In genomic region chr13:35782949-35783348, GRCm38 (mm10) we compare ENCODE assay signal across 9 mouse cellular contexts.
DNase-seq lines count a peak whose midpoint lies in the region; ATAC-seq lines count a peak whose summit lies in the region.
"Had no signal": no experiment of that assay in that cellular context is flagged by ENCODE, and none has a peak within 500 bp of the region (broad histone marks: within the 10 kb centered on the region; RNA-seq: fewer than 3 reads in every experiment).

No protein-coding gene starts in this region.

- no peak overlapping the region for H3K27ac ChIP-seq in forebrain, embryonic 11.5 days (ENCODE audit: low read depth, low read length)
- no peak overlapping the region for H3K27ac ChIP-seq in hindbrain, embryonic 13.5 days
- H3K27ac ChIP-seq in stomach, embryonic 16.5 days (ENCODE audit: low read length), result no peak overlapping the region
- H3K27ac ChIP-seq: limb, embryonic 12.5 days had no signal

- DNase-seq in ovary, postnatal 14 days (ENCODE audit: low spot score), result peak; percentile 11
- DNase-seq in ovary, adult 18-20 months (ENCODE audit: low spot score), result no peak
- peak; percentile 69 for DNase-seq in c-Kit-negative CD71-positive TER-119-positive erythroid progenitor cells, embryonic 14.5 days (ENCODE audit: low read depth, low spot score)
- no peak for DNase-seq in forebrain, embryonic 11.5 days (ENCODE audit: low spot score)
- peak; percentile 25 to 53 for DNase-seq in left cerebral cortex, adult 18-20 months (ENCODE audit: low spot score in 2 of 2)

- peak; percentile 44; the same call in 1 of the 2 replicates for ATAC-seq in forebrain, embryonic 11.5 days (replicated peaks; ENCODE audit: low FRiP score)
- ATAC-seq in hindbrain, embryonic 13.5 days (ENCODE audit: low FRiP score), result 0 out of 2 replicates have a peak, but pooled peaks have one; percentile 49
- peak; percentile 81 for ATAC-seq in megakaryocyte, adult 5-6 weeks (ENCODE audit: poor library complexity, severe bottlenecking)
- peak; percentile 62; the same call in 1 of the 2 replicates for ATAC-seq in stomach, embryonic 16.5 days (ENCODE audit: insufficient read depth, low FRiP score)

- no peaks in the 10 kb centered on the region for H3K9me3 ChIP-seq in forebrain, embryonic 11.5 days (ENCODE audit: control insufficient read depth, low read length)
- no peaks in the 10 kb centered on the region for H3K9me3 ChIP-seq in hindbrain, embryonic 13.5 days
- no peaks in the 10 kb centered on the region for H3K9me3 ChIP-seq in stomach, embryonic 16.5 days (replicated peaks; ENCODE audit: control insufficient read depth, low read length)
- H3K9me3 ChIP-seq: limb, embryonic 12.5 days had no signal

- no peaks in the 10 kb centered on the region for H3K4me1 ChIP-seq in forebrain, embryonic 11.5 days (replicated peaks; ENCODE audit: control insufficient read depth, insufficient read depth, low read length)
- no peaks in the 10 kb centered on the region; the same call in 1 of the 2 replicates for H3K4me1 ChIP-seq in hindbrain, embryonic 13.5 days (replicated peaks)
- H3K4me1 ChIP-seq in stomach, embryonic 16.5 days (ENCODE audit: control insufficient read depth, insufficient read depth, low read length), result no peaks in the 10 kb centered on the region; the same call in 1 of the 2 replicates

- H3K4me3 ChIP-seq in forebrain, embryonic 11.5 days (ENCODE audit: low read depth, low read length), result no peak overlapping the region
- H3K4me3 ChIP-seq in hindbrain, embryonic 13.5 days, result no peak overlapping the region
- no peak overlapping the region for H3K4me3 ChIP-seq in stomach, embryonic 16.5 days (replicated peaks; ENCODE audit: low read length)
- H3K4me3 ChIP-seq: limb, embryonic 12.5 days had no signal

- H3K4me2 ChIP-seq in forebrain, embryonic 11.5 days (ENCODE audit: low read depth, low read length, severe bottlenecking), result no peak overlapping the region
- no peak overlapping the region for H3K4me2 ChIP-seq in hindbrain, embryonic 13.5 days
- H3K4me2 ChIP-seq in stomach, embryonic 16.5 days (ENCODE audit: low read depth, low read length), result no peak overlapping the region
- H3K4me2 ChIP-seq: limb, embryonic 12.5 days had no signal

- no peaks in the 10 kb centered on the region for H3K27me3 ChIP-seq in forebrain, embryonic 11.5 days (ENCODE audit: control insufficient read depth, insufficient read depth, low read length)
- H3K27me3 ChIP-seq in hindbrain, embryonic 13.5 days, result no peaks in the 10 kb centered on the region
- H3K27me3 ChIP-seq in stomach, embryonic 16.5 days (ENCODE audit: control insufficient read depth, insufficient read depth, low read length), result no peaks in the 10 kb centered on the region
- H3K27me3 ChIP-seq: limb, embryonic 12.5 days had no signal

- no peak overlapping the region for H3K9ac ChIP-seq in forebrain, embryonic 11.5 days (ENCODE audit: low read length)
- H3K9ac ChIP-seq in hindbrain, embryonic 13.5 days, result no peak overlapping the region
- no peak overlapping the region for H3K9ac ChIP-seq in stomach, embryonic 16.5 days (ENCODE audit: low read length)
- H3K9ac ChIP-seq: limb, embryonic 12.5 days had no signal

- H3K36me3 ChIP-seq in forebrain, embryonic 11.5 days (ENCODE audit: control insufficient read depth, insufficient read depth, low read length), result no peaks in the 10 kb centered on the region
- no peaks in the 10 kb centered on the region for H3K36me3 ChIP-seq in hindbrain, embryonic 13.5 days
- H3K36me3 ChIP-seq in stomach, embryonic 16.5 days (ENCODE audit: control insufficient read depth, insufficient read depth, low read length), result no peaks in the 10 kb centered on the region
- H3K36me3 ChIP-seq: limb, embryonic 12.5 days had no signal

- WGBS in forebrain, embryonic 11.5 days, result 90% methylated on average over 2 of the region's 2 CpGs
- 88% methylated on average over 2 of the region's 2 CpGs for WGBS in hindbrain, embryonic 13.5 days
- 81% methylated on average over 2 of the region's 2 CpGs for WGBS in stomach, embryonic 16.5 days

Comparison
In these comparisons a context has a peak if more than half of its experiments do, and no peak if none do; other contexts are left out.
1. DNase-seq: peak in ovary, postnatal 14 days (single experiment), c-Kit-negative CD71-positive TER-119-positive erythroid progenitor cells, embryonic 14.5 days (single experiment) and left cerebral cortex, adult 18-20 months (2 of 2); none in ovary, adult 18-20 months (single experiment) and forebrain, embryonic 11.5 days (single experiment).
2. Peak in every context shown above with its lines, with median percentiles within 50 percentile points of each other: ATAC-seq.